Mouse (Mus musculus) neural tube, embryonic 13.5 days (tissue): Measurements from ENCODE around the gene Gstt3. TPM values are rescaled to one million over a fixed set of nuclear protein-coding genes. Genes with fewer than 3 reads are reported as not detected.

Experiments
- ATAC-seq: fragments of 200-750 bp; cut with Nextera tagmentation; 2 replicates; pipeline ENCODE4 v1.8.0; 2017; ENCODE audit warnings: low read depth, mild to moderate bottlenecking, moderate TSS enrichment, moderate library complexity
- H3K27ac ChIP-seq: fragments of 300-500 bp; sonication (generic); replicated peaks from 2 replicates; pipeline ENCODE4 v1.5.1; 2015; ENCODE audit warnings: moderate library complexity, mild to moderate bottlenecking, inconsistent platforms
- H3K27me3 ChIP-seq: fragments of 300-500 bp; sonication (generic); 2 replicates; pipeline ENCODE4 v1.6.1; 2015; ENCODE audit warnings: mild to moderate bottlenecking, inconsistent platforms
- H3K36me3 ChIP-seq: fragments of 300-500 bp; sonication (generic); 2 replicates; pipeline ENCODE4 v1.6.1; 2015; ENCODE audit warnings: mild to moderate bottlenecking, inconsistent platforms
- H3K4me1 ChIP-seq: fragments of 300-500 bp; sonication (generic); replicated peaks from 2 replicates; pipeline ENCODE4 v1.6.1; 2015; ENCODE audit warnings: inconsistent platforms
- H3K4me2 ChIP-seq: fragments of 300-500 bp; sonication (generic); 2 replicates; pipeline ENCODE4 v1.6.1; 2015; ENCODE audit warnings: inconsistent platforms, mild to moderate bottlenecking, moderate library complexity
- H3K4me3 ChIP-seq: fragments of 300-500 bp; sonication (generic); 2 replicates; pipeline ENCODE4 v1.5.1; 2015; ENCODE audit warnings: mild to moderate bottlenecking, inconsistent platforms
- H3K9ac ChIP-seq: fragments of 300-500 bp; sonication (generic); 2 replicates; pipeline ENCODE4 v1.6.1; 2015; ENCODE audit warnings: moderate library complexity, mild to moderate bottlenecking, inconsistent platforms
- H3K9me3 ChIP-seq: fragments of 300-500 bp; sonication (generic); 2 replicates; pipeline ENCODE4 v1.6.1; 2016; ENCODE audit warnings: inconsistent platforms
- WGBS: fragments of 180-500 bp; shearing (Covaris S2); methylation state at CpG from one replicate; pipeline ENCODE4 v1.1.7; 2015; 5-methylcytosine and 5-hydroxymethylcytosine counted together
- polyA plus RNA-seq: library from polyadenylated mRNA; unstranded; fragments of >200 nt; fragmentation: Nextera tagmentation; extraction: Ambion mirVana; gene quantifications from 2 replicates; pipeline ENCODE4 v1.2.1, GENCODE M21; 2015

The Gstt3 gene
- polyA plus RNA-seq, 1 experiment from 2014 or later, result 0.96 TPM

DNA sequence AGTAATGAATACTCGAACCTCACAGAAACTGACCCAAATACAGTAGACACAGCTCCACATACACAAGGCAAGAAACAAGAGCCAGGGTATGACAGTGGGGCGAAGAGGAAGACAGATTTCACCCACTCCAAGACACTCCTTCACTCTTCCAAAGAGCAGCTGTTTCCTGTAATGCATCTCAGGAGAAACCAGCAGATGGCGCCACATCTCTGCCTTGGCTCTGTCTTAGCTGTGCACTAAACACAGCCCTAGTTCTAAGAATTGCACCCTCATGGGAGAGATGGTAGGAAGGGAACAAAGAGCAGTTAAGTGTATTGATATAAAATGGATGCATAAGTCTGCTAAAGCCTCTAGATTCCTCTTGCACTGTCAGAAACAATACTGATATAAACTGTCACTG, 37.2 kb downstream of the Gstt3 start:
- H3K4me2 ChIP-seq, result no peak overlapping the region
- no peaks in the 10 kb centered on the region for H3K27me3 ChIP-seq
- H3K36me3 ChIP-seq, result peaks cover 92% of the 10 kb centered on the region
- ATAC-seq, result peak; percentile 95
- no peak overlapping the region for H3K4me3 ChIP-seq
- WGBS, result 50% methylated on average over 3 of the region's 3 CpGs
- H3K27ac ChIP-seq, result peak overlapping the region; percentile 74
- H3K9me3 ChIP-seq, result no peaks in the 10 kb centered on the region
- peaks cover 5% of the 10 kb centered on the region for H3K4me1 ChIP-seq
- H3K9ac ChIP-seq, result peak overlapping the region; percentile 43

DNA sequence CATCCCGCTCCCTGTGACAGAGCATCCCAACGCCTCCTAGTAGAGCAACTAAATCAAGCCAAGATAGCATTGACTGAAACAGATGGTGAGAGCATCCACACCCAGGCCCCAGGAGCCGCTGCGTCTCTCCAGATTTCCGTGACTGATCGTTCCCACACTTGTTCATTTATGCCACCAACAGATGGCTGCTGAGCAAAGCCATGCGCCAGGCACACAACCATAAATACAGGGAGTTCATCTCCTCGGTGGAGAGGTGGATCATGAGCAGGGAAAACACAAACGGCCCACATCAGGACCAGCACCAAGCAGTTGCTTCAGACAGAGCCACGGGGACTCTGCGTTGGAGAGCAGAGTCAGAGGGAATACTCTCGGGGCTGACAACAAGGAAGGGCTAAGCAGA, 37.8 kb downstream of the Gstt3 start:
- Histone ChIP-seq H3K27me3 (no peaks in the 10 kb centered on the region), H3K4me2 (no peak overlapping the region), H3K4me1 (peaks cover 5% of the 10 kb centered on the region), H3K9ac (no peak overlapping the region), H3K27ac (0 out of 2 replicates have a peak overlapping the region, but pooled peaks have one; percentile 23), H3K4me3 (no peak overlapping the region), H3K36me3 (peaks cover 92% of the 10 kb centered on the region), H3K9me3 (no peaks in the 10 kb centered on the region)
- peak; percentile 4; the same call in 1 of the 2 replicates for ATAC-seq
- WGBS, result 84% methylated on average over 12 of the region's 12 CpGs

DNA sequence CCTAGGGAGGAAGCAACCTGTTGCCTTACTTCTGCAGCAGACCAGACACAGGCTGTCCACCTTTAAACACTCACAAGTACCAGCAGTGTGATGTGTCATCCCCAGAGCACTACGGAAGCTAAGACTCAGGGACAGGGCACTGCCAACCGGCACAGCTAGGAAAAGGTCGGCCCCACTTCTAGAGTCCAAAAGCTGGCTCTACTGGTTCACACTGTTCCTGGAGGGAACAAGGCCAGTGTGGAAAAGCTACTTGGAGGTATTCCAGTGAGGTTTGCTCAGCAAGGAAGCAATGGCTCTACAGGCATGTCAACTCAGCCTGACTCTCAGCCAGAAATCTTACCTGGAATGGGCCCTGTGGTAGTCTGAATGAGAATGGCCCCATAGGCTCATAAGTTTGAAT, 40.3 kb downstream of the Gstt3 start:
- Histone ChIP-seq H3K27me3 (no peaks in the 10 kb centered on the region), H3K9me3 (no peaks in the 10 kb centered on the region), H3K4me1 (peaks cover 5% of the 10 kb centered on the region), H3K36me3 (peaks cover 87% of the 10 kb centered on the region), H3K9ac (no peak overlapping the region), H3K4me2 (no peak overlapping the region), H3K27ac (no peak overlapping the region), H3K4me3 (no peak overlapping the region)
- 94% methylated on average over 3 of the region's 3 CpGs for WGBS
- no peak for ATAC-seq

GRCm38 (mm10) chr10:75725449-75725848, 55.8 kb downstream of the Gstt3 start:
- H3K4me3 ChIP-seq, result no peak overlapping the region
- no peaks in the 10 kb centered on the region for H3K4me1 ChIP-seq
- WGBS, result 93% methylated on average over 7 of the region's 7 CpGs
- H3K27me3 ChIP-seq, result no peaks in the 10 kb centered on the region
- H3K36me3 ChIP-seq, result peaks cover 93% of the 10 kb centered on the region
- no peak overlapping the region for H3K27ac ChIP-seq
- no peak overlapping the region for H3K9ac ChIP-seq
- no peak overlapping the region for H3K4me2 ChIP-seq
- H3K9me3 ChIP-seq, result no peaks in the 10 kb centered on the region
- no peak for ATAC-seq

Other genes starting within 250 kb of the Gstt3 start
- gene Lrrc75b, start 221.1 kb downstream of the Gstt3 start, polyA plus RNA-seq, result 22.2 and 24.0 TPM in 2 replicates
- gene Ggt1, start 219.8 kb downstream of the Gstt3 start, polyA plus RNA-seq, result 0.40 and 1.6 TPM in 2 replicates
- 1.6 and 2.4 TPM in 2 replicates for gene Ggt5, start 192.1 kb downstream of the Gstt3 start, polyA plus RNA-seq
- 7.1 TPM in 2 replicates for gene Susd2, start 137.4 kb downstream of the Gstt3 start, polyA plus RNA-seq
- gene Cabin1, start 17.1 kb downstream of the Gstt3 start, polyA plus RNA-seq, result 31.7 and 31.9 TPM in 2 replicates
- 101 and 105 TPM in 2 replicates for gene Ddt, start 8.0 kb downstream of the Gstt3 start, polyA plus RNA-seq
- not detected in 2 replicates for gene Gm20441, start 460 bp downstream of the Gstt3 start, polyA plus RNA-seq
- 5.6 and 6.0 TPM in 2 replicates for gene Gstt1, start 17.2 kb upstream of the Gstt3 start, polyA plus RNA-seq
- not detected in 2 replicates for gene Gstt4, start 41.1 kb upstream of the Gstt3 start, polyA plus RNA-seq
- 5.8 and 8.0 TPM in 2 replicates for gene Gstt2, start 56.0 kb upstream of the Gstt3 start, polyA plus RNA-seq
- 1,679 and 1,725 TPM in 2 replicates for gene Mif, start 78.8 kb upstream of the Gstt3 start, polyA plus RNA-seq
- gene Derl3, start 112.0 kb upstream of the Gstt3 start, polyA plus RNA-seq, result 2.1 and 2.9 TPM in 2 replicates
- 279 and 287 TPM in 2 replicates for gene Smarcb1, start 140.2 kb upstream of the Gstt3 start, polyA plus RNA-seq
- gene Chchd10, start 151.7 kb upstream of the Gstt3 start, polyA plus RNA-seq, result 46.4 and 54.4 TPM in 2 replicates
- gene Mmp11, start 155.1 kb upstream of the Gstt3 start, polyA plus RNA-seq, result 39.0 and 40.4 TPM in 2 replicates
- gene Gm867, start 159.3 kb upstream of the Gstt3 start, polyA plus RNA-seq, result 1.4 and 3.0 TPM in 2 replicates
- 1.2 TPM in 2 replicates for gene Vpreb3, start 161.6 kb upstream of the Gstt3 start, polyA plus RNA-seq
- gene Gm5134, start 173.1 kb upstream of the Gstt3 start, polyA plus RNA-seq, result not detected in 2 replicates